In genomic region chr6:127322398-127322797, GRCm38 (mm10) we compare ENCODE assay signal across 1 mouse cellular context.
TF ChIP-seq lines count a peak whose summit lies in the region.

No protein-coding gene starts in this region.

TF ChIP-seq in MEL, 35 proteins besides CTCF, POLR2A, EP300 and RAD21 (continued from another document):
- TF ChIP-seq MEF2A (IDR thresholded peaks at IDR 0.05; ENCODE audit: extremely low read depth, insufficient replicate concordance, low read depth, low read length, poor library complexity, severe bottlenecking) (no peak), POLR2AphosphoS5 (IDR thresholded peaks at IDR 0.05; ENCODE audit: borderline replicate concordance, low read depth, low read length) (no peak), ETS1 (IDR thresholded peaks at IDR 0.05; ENCODE audit: low read depth, low read length) (peak; percentile 93)
